Comparison of ENCODE assay signal across 13 mouse cellular contexts in the genomic region with DNA sequence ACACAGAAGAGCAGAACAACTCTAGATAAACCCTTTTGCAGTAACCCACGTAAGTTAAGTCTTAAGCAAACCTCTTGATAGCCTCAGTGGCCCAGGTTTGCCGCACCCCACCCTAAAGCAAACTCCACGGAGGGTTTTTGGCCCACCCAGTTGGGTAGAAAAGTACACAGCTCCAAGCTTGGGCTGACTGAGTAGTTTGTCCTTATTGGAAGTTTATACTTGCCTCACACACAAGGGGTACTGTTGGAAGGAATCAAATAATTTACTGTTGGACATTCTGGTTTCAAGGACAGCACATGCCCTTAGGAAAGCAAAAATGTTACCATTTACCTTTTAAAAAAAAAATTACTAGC.
DNase-seq lines count a peak whose midpoint lies in the region; ATAC-seq lines count a peak whose summit lies in the region.
"Had no signal": no experiment of that assay in that cellular context is flagged by ENCODE, and none has a peak within 500 bp of the region (broad histone marks: within the 10 kb centered on the region; RNA-seq: fewer than 3 reads in every experiment).

No protein-coding gene starts in this region.

- no peaks in the 10 kb centered on the region for H3K27me3 ChIP-seq in forebrain, embryonic 16.5 days (replicated peaks; ENCODE audit: control insufficient read depth, insufficient read depth, low read length)
- H3K27me3 ChIP-seq in forebrain, embryonic 13.5 days, result no peaks in the 10 kb centered on the region
- no peaks in the 10 kb centered on the region for H3K27me3 ChIP-seq in heart, embryonic 15.5 days
- no peaks in the 10 kb centered on the region for H3K27me3 ChIP-seq in limb, embryonic 13.5 days
- no peaks in the 10 kb centered on the region for H3K27me3 ChIP-seq in limb, embryonic 10.5 days (ENCODE audit: low read depth, poor library complexity, severe bottlenecking)
- H3K27me3 ChIP-seq in limb, embryonic 15.5 days, result no peaks in the 10 kb centered on the region
- H3K27me3 ChIP-seq: forebrain, embryonic 12.5 days; liver, embryonic 12.5 days had no signal

- DNase-seq in heart, postnatal 25 days (ENCODE audit: low spot score), result no peak
- no peak for DNase-seq in limb, embryonic 10.5 days (ENCODE audit: low spot score)
- no peak for DNase-seq in urinary bladder, postnatal 25 days (ENCODE audit: low spot score)
- DNase-seq: cerebellum, postnatal 14 days; spleen, adult 18-20 months had no signal

- no peaks in the 10 kb centered on the region; the same call in 1 of the 2 replicates for H3K36me3 ChIP-seq in forebrain, embryonic 16.5 days (ENCODE audit: control insufficient read depth, insufficient read depth)
- peaks cover 12% of the 10 kb centered on the region for H3K36me3 ChIP-seq in forebrain, embryonic 13.5 days (ENCODE audit: poor library complexity, severe bottlenecking)
- 0 out of 2 replicates have a peak, but pooled peaks cover 4% of the 10 kb centered on the region for H3K36me3 ChIP-seq in heart, embryonic 15.5 days
- peaks cover 24% of the 10 kb centered on the region for H3K36me3 ChIP-seq in limb, embryonic 13.5 days
- H3K36me3 ChIP-seq in limb, embryonic 10.5 days, result peaks cover 93% of the 10 kb centered on the region
- H3K36me3 ChIP-seq in limb, embryonic 15.5 days, result peaks cover 5% of the 10 kb centered on the region; the same call in 1 of the 2 replicates

- H3K27ac ChIP-seq in forebrain, embryonic 16.5 days (ENCODE audit: low read length), result peak overlapping the region; percentile 20; the same call in 1 of the 2 replicates
- no peak overlapping the region for H3K27ac ChIP-seq in forebrain, embryonic 13.5 days
- peak overlapping the region; percentile 55 for H3K27ac ChIP-seq in heart, embryonic 15.5 days
- H3K27ac ChIP-seq in limb, embryonic 13.5 days, result peak overlapping the region; percentile 39; the same call in 1 of the 2 replicates
- H3K27ac ChIP-seq in limb, embryonic 10.5 days, result no peak overlapping the region
- peak overlapping the region; percentile 8; the same call in 1 of the 2 replicates for H3K27ac ChIP-seq in limb, embryonic 15.5 days
- H3K27ac ChIP-seq: liver, embryonic 12.5 days had no signal

- 90% methylated on average over 3 of the region's 3 CpGs for WGBS in forebrain, embryonic 16.5 days
- WGBS in forebrain, embryonic 13.5 days, result 88% methylated on average over 3 of the region's 3 CpGs
- 78% methylated on average over 3 of the region's 3 CpGs for WGBS in heart, embryonic 15.5 days
- 76% methylated on average over 3 of the region's 3 CpGs for WGBS in limb, embryonic 13.5 days
- WGBS in limb, embryonic 10.5 days, result 93% methylated on average over 3 of the region's 3 CpGs
- 72% methylated on average over 3 of the region's 3 CpGs for WGBS in limb, embryonic 15.5 days

- H3K9me3 ChIP-seq in forebrain, embryonic 16.5 days (ENCODE audit: control insufficient read depth, low read length), result no peaks in the 10 kb centered on the region
- no peaks in the 10 kb centered on the region for H3K9me3 ChIP-seq in forebrain, embryonic 13.5 days (replicated peaks)
- no peaks in the 10 kb centered on the region for H3K9me3 ChIP-seq in heart, embryonic 15.5 days (replicated peaks)
- H3K9me3 ChIP-seq in limb, embryonic 13.5 days, result no peaks in the 10 kb centered on the region
- no peaks in the 10 kb centered on the region for H3K9me3 ChIP-seq in limb, embryonic 10.5 days (replicated peaks)
- H3K9me3 ChIP-seq in limb, embryonic 15.5 days, result no peaks in the 10 kb centered on the region
- H3K9me3 ChIP-seq: forebrain, embryonic 12.5 days; liver, embryonic 12.5 days had no signal

- intact Hi-C loops in heart, postnatal 25 days (cut with DNase I), result no loop called here

- H3K4me3 ChIP-seq in forebrain, embryonic 16.5 days (replicated peaks; ENCODE audit: low read length), result no peak overlapping the region
- no peak overlapping the region for H3K4me3 ChIP-seq in forebrain, embryonic 13.5 days
- H3K4me3 ChIP-seq in heart, embryonic 15.5 days, result no peak overlapping the region
- H3K4me3 ChIP-seq in limb, embryonic 13.5 days, result no peak overlapping the region
- no peak overlapping the region for H3K4me3 ChIP-seq in limb, embryonic 10.5 days
- no peak overlapping the region for H3K4me3 ChIP-seq in limb, embryonic 15.5 days
- H3K4me3 ChIP-seq: forebrain, embryonic 12.5 days; liver, embryonic 12.5 days had no signal

- no peak for ATAC-seq in forebrain, embryonic 16.5 days
- ATAC-seq in forebrain, embryonic 13.5 days, result no peak
- no peak for ATAC-seq in heart, embryonic 15.5 days (replicated peaks; ENCODE audit: insufficient number of reproducible peaks, insufficient read depth, low FRiP score, low read depth)
- no peak for ATAC-seq in limb, embryonic 13.5 days (ENCODE audit: low FRiP score, low read depth)
- peak; percentile 57; the same call in 1 of the 2 replicates for ATAC-seq in limb, embryonic 15.5 days (ENCODE audit: insufficient number of reproducible peaks, low FRiP score, low TSS enrichment, low read depth)
- ATAC-seq: midbrain, embryonic 16.5 days had no signal

- no peak overlapping the region for H3K9ac ChIP-seq in forebrain, embryonic 16.5 days (replicated peaks; ENCODE audit: low read depth, low read length)
- no peak overlapping the region for H3K9ac ChIP-seq in forebrain, embryonic 13.5 days
- no peak overlapping the region for H3K9ac ChIP-seq in heart, embryonic 15.5 days
- H3K9ac ChIP-seq in limb, embryonic 13.5 days, result no peak overlapping the region
- H3K9ac ChIP-seq in limb, embryonic 15.5 days, result no peak overlapping the region
- H3K9ac ChIP-seq: forebrain, embryonic 12.5 days; liver, embryonic 12.5 days had no signal

- no peak overlapping the region for H3K4me2 ChIP-seq in forebrain, embryonic 16.5 days (ENCODE audit: low read length)
- H3K4me2 ChIP-seq in forebrain, embryonic 13.5 days, result no peak overlapping the region
- peak overlapping the region; percentile 12; the same call in 1 of the 2 replicates for H3K4me2 ChIP-seq in heart, embryonic 15.5 days
- H3K4me2 ChIP-seq in limb, embryonic 13.5 days (replicated peaks), result no peak overlapping the region
- H3K4me2 ChIP-seq in limb, embryonic 15.5 days, result no peak overlapping the region
- H3K4me2 ChIP-seq: forebrain, embryonic 12.5 days; liver, embryonic 12.5 days had no signal

- H3K4me1 ChIP-seq in forebrain, embryonic 16.5 days (replicated peaks; ENCODE audit: control insufficient read depth, insufficient read depth, low read length), result peaks cover 16% of the 10 kb centered on the region
- peaks cover 48% of the 10 kb centered on the region for H3K4me1 ChIP-seq in forebrain, embryonic 13.5 days
- H3K4me1 ChIP-seq in heart, embryonic 15.5 days (replicated peaks), result peaks cover 55% of the 10 kb centered on the region
- H3K4me1 ChIP-seq in limb, embryonic 13.5 days, result peaks cover 38% of the 10 kb centered on the region
- peaks cover 10% of the 10 kb centered on the region for H3K4me1 ChIP-seq in limb, embryonic 10.5 days
- H3K4me1 ChIP-seq in limb, embryonic 15.5 days, result peaks cover 10% of the 10 kb centered on the region

Comparison
In these comparisons a context has a peak if more than half of its experiments do, and no peak if none do; other contexts are left out.
1. H3K27ac ChIP-seq: peak in forebrain, embryonic 16.5 days (single experiment), heart, embryonic 15.5 days (single experiment), limb, embryonic 13.5 days (single experiment) and limb, embryonic 15.5 days (single experiment); none in forebrain, embryonic 13.5 days (single experiment) and limb, embryonic 10.5 days (single experiment).